Mouse (Mus musculus): ENCODE data around the gene Bves. TPM values are rescaled to one million over a fixed set of nuclear protein-coding genes. Genes with fewer than 3 reads are reported as not detected.
"Not testable (repeated sequence)": the region's sequence is repeated elsewhere in the genome, so short reads cannot be mapped to it uniquely, and the experiment has no call there.

Bves gene
- total RNA-seq (2014; rRNA removed) = under 0.01 and 0.09 TPM in 2 replicates
- not detected in 2 replicates for polyA plus RNA-seq (2012; rRNA removed)

DNA sequence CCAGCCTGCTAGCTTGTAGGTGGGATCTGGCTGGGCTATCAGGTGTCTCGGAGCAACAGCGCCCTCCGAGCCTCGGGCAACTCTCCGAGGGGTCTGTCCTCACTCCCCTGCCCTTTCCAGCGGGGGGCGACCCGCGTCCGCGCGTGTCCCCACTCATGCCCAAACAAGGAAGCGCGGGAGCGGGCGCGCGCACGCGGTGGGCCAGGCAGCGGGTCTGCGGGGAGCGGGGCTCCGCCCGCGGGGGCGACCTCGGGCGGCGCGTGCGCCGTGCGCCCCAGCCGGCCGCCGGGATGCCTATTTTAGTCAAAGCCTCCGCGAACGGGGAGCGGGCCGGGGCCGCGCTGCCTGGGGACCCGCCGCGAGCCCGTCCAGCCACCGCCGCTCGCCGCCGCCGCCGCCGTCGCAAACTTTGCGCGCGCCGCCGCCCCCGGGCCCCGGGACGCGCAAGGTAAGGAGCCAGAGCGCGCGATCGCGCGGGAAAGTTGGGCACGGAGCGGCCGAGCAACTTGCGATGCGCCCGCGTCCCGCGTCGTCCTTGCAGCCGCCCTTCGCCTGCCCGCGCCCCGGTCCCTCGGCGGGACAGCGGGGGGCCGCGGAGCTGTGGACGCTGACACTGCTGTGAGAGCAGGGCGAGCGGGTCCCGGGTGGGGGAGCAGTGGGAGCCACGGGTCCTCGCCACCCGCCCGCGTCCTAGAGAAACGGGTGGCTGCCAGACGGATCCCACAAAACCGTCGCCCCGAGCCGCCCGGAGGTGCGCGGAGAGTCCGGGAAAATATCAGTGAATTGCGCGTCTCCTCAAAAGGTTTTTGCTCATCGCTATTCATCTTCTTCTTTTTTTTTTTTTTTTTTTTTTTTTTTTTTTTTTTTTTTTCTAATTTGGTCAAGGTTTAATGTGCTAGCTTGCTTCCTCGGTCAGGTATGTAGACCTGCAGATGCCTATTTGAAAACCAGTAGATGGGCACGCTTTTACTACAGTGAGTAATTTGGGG lies at the start of gene Bves:
Bves (plus strand) TSS at position 339 of the 989 bp plus-strand sequence.
- H3K36me3 ChIP-seq (ENCODE audit: control insufficient read depth, insufficient read depth, low read length) = no peaks in the 10 kb centered on the region
- no peak within 1 kb of the TSS for H3K27ac ChIP-seq (replicated peaks; ENCODE audit: insufficient read depth, low read depth, low read length)
- peak within 1 kb of the TSS; percentile 33; the same call in 1 of the 2 replicates for H3K4me3 ChIP-seq (ENCODE audit: insufficient read depth, low read depth, low read length)
- H3K79me2 ChIP-seq (ENCODE audit: control insufficient read depth, insufficient read depth, low read length) = no peaks in the 10 kb centered on the region
- TF ChIP-seq CTCF (IDR thresholded peaks at IDR 0.05; ENCODE audit: low read depth, low read length) (no peak), POLR2A (IDR thresholded peaks at IDR 0.05; ENCODE audit: extremely low read depth, insufficient read depth, low read length) (no peak)
- 3% methylated on average over 89 of the region's 116 CpGs for WGBS
- no peak for DNase-seq (ENCODE audit: extremely low read depth, low read depth, low spot score)
- no peaks in the 10 kb centered on the region for H3K4me1 ChIP-seq (ENCODE audit: control insufficient read depth, insufficient read depth, low read length)
- H3K9ac ChIP-seq (ENCODE audit: low read depth, low read length) = no peak within 1 kb of the TSS
- H3K27me3 ChIP-seq (ENCODE audit: control insufficient read depth, insufficient read depth, low read length) = peaks cover 8% of the 10 kb centered on the region

DNA sequence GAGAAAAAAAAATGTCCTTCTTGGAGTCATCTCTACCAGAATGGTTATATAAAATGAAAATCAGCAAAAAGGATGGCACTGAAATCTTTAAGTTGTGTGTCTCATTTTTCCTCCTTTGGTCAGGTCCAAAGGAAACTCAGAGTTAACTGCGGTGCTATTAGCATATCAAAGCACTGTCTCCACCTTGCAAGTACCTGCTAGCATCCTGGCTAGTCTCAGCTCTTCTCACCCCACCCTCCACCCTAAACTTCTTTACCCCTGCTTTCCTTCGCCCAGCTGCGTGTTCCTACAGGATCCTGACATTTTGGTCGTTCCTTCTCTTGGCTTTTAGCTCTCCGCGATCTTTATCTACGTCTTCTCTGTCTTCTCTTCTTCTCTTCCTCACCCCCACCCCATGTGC lies 47.2 kb upstream of the Bves start:
- DNase-seq (ENCODE audit: extremely low read depth, low read depth, low spot score) = no peak
- no peak overlapping the region for H3K4me3 ChIP-seq (ENCODE audit: insufficient read depth, low read depth, low read length)
- WGBS = 49% methylated on average over 7 of the region's 7 CpGs

DNA sequence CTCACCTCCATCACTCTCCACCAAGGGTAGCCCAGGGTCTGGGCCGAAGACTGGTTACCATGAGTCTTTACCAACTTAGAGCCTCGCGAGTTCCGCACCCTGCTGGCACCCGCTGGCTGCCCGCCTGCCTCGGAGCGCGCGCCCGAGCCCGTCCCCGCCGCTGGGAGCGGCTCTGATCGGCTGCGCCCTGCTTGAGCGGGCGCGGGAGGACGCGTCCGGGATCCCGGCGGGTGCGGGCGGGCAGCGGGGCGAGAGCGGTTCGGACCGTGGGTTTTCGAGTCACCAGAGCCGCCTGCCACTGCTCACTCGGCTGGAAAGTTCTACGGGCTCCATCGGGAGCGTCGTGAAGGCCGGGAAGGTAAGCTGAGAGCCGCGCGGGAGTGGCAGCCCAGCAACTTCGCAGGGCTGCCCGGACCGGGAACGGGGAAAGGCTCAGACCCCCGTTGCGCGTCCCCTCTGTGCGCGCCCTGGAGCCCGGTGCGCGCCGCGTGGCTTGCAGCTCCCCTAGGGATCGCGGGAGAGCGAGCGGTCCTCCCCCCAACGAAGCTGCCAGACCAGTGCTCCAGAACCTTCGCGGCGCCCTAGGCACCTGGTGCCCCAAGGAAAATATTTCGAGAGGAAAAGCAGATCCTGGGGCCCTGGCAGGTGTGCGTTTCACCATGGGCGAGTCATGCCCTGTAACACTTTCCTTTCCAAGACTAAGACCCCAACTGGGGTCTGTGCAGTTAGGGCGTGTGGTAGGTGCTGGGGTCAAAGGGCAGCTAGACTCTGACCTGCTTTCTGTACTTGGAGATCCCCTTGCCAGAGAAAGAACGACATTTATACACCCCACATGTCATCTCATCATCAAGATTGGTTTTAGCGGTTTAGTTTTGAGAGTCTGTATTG lies 46.1 kb upstream of the Bves start:
- no peak for TF ChIP-seq POLR2A (IDR thresholded peaks at IDR 0.05; ENCODE audit: extremely low read depth, insufficient read depth, low read length)
- no peak for TF ChIP-seq CTCF (IDR thresholded peaks at IDR 0.05; ENCODE audit: low read depth, low read length)
- H3K4me1 ChIP-seq (ENCODE audit: control insufficient read depth, insufficient read depth, low read length) = no peaks in the 10 kb centered on the region
- WGBS = 2% methylated on average over 71 of the region's 71 CpGs
- DNase-seq (ENCODE audit: extremely low read depth, low read depth, low spot score) = no peak
- H3K27me3 ChIP-seq (ENCODE audit: control insufficient read depth, insufficient read depth, low read length) = peaks cover 5% of the 10 kb centered on the region; the same call in 1 of the 2 replicates
- H3K9ac ChIP-seq (ENCODE audit: low read depth, low read length) = no peak overlapping the region
- no peaks in the 10 kb centered on the region for H3K79me2 ChIP-seq (ENCODE audit: control insufficient read depth, insufficient read depth, low read length)
- H3K36me3 ChIP-seq (ENCODE audit: control insufficient read depth, insufficient read depth, low read length) = no peaks in the 10 kb centered on the region
- peak overlapping the region; percentile 30; the same call in 1 of the 2 replicates for H3K4me3 ChIP-seq (ENCODE audit: insufficient read depth, low read depth, low read length)
- no peak overlapping the region for H3K27ac ChIP-seq (replicated peaks; ENCODE audit: insufficient read depth, low read depth, low read length)

More for the DNA sequence above, 47.2 kb upstream of the Bves start:
- Histone ChIP-seq H3K4me1 (ENCODE audit: control insufficient read depth, insufficient read depth, low read length) (no peaks in the 10 kb centered on the region), H3K27me3 (ENCODE audit: control insufficient read depth, insufficient read depth, low read length) (peaks cover 5% of the 10 kb centered on the region; the same call in 1 of the 2 replicates), H3K36me3 (ENCODE audit: control insufficient read depth, insufficient read depth, low read length) (no peaks in the 10 kb centered on the region), H3K9ac (ENCODE audit: low read depth, low read length) (no peak overlapping the region), H3K27ac (replicated peaks; ENCODE audit: insufficient read depth, low read depth, low read length) (no peak overlapping the region), H3K79me2 (ENCODE audit: control insufficient read depth, insufficient read depth, low read length) (no peaks in the 10 kb centered on the region)
- TF ChIP-seq CTCF (IDR thresholded peaks at IDR 0.05; ENCODE audit: low read depth, low read length) (no peak), POLR2A (IDR thresholded peaks at IDR 0.05; ENCODE audit: extremely low read depth, insufficient read depth, low read length) (no peak)

DNA sequence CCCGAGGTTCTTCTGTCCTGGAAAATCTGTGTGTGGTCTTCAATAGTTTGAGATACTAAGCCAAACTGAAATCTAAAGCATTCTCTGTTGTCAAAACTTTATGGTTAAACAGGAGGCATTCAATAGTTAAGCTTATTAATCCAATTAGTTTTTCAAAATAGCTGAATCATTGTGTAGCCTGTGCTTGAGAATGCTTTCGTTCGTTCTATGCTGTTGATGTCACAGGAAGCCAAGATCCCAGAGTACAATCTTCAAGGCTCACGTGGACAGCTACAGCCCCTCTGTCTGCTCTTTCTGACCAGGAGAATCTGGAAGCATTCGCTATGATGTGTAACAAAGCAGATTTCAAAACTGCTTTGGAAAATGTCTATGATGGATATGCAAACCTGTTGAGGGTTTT lies 45.0 kb upstream of the Bves start:
- Histone ChIP-seq H3K4me1 (ENCODE audit: control insufficient read depth, insufficient read depth, low read length) (no peaks in the 10 kb centered on the region), H3K79me2 (ENCODE audit: control insufficient read depth, insufficient read depth, low read length) (no peaks in the 10 kb centered on the region), H3K4me3 (ENCODE audit: insufficient read depth, low read depth, low read length) (no peak overlapping the region), H3K9ac (ENCODE audit: low read depth, low read length) (no peak overlapping the region), H3K36me3 (ENCODE audit: control insufficient read depth, insufficient read depth, low read length) (no peaks in the 10 kb centered on the region), H3K27ac (replicated peaks; ENCODE audit: insufficient read depth, low read depth, low read length) (no peak overlapping the region), H3K27me3 (ENCODE audit: control insufficient read depth, insufficient read depth, low read length) (peaks cover 5% of the 10 kb centered on the region; the same call in 1 of the 2 replicates)
- WGBS = 75% methylated on average over 5 of the region's 5 CpGs
- TF ChIP-seq CTCF (IDR thresholded peaks at IDR 0.05; ENCODE audit: low read depth, low read length) (no peak), POLR2A (IDR thresholded peaks at IDR 0.05; ENCODE audit: extremely low read depth, insufficient read depth, low read length) (no peak)
- DNase-seq (ENCODE audit: extremely low read depth, low read depth, low spot score) = no peak

GRCm38 (mm10) chr10:45292159-45292558 lies 43.4 kb upstream of the Bves start:
- not testable (repeated sequence) for H3K27ac ChIP-seq (replicated peaks; ENCODE audit: insufficient read depth, low read depth, low read length); DNase-seq (ENCODE audit: extremely low read depth, low read depth, low spot score); H3K27me3 ChIP-seq (ENCODE audit: control insufficient read depth, insufficient read depth, low read length); H3K79me2 ChIP-seq (ENCODE audit: control insufficient read depth, insufficient read depth, low read length); H3K4me1 ChIP-seq (ENCODE audit: control insufficient read depth, insufficient read depth, low read length); H3K4me3 ChIP-seq (ENCODE audit: insufficient read depth, low read depth, low read length); H3K36me3 ChIP-seq (ENCODE audit: control insufficient read depth, insufficient read depth, low read length); H3K9ac ChIP-seq (ENCODE audit: low read depth, low read length)
- WGBS = 67% methylated on average over 4 of the region's 4 CpGs

Data from liver, adult 2 months (tissue).